Mouse (Mus musculus) right cerebral cortex, postnatal 25 days (tissue): Measurements from ENCODE around the gene Parva.

Source experiments
- DNase-seq: peaks from one replicate; pipeline ENCODE4 v3.0.0; 2022

Gene Parva

DNA sequence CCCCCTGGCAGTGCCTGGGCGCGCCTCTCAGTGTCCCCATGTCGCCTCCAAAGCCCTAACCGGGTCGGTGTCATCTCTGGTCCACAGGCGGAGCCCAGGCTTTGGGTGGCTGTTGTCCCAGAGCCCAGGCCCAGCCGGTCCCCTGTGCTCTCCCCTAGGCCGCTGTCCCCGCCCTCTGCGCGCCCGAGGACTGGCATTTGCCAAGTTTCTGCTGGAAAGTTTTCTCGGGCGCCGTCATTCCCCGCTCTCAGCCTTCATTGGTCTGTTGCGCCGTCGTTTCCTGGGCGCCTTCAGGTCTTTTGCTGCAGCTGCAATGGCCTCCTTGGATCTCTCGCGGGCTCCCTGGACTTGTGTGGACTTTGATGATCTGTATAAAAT lies 842 bp downstream of the Parva start:
- peak; percentile 68 for DNase-seq

DNA sequence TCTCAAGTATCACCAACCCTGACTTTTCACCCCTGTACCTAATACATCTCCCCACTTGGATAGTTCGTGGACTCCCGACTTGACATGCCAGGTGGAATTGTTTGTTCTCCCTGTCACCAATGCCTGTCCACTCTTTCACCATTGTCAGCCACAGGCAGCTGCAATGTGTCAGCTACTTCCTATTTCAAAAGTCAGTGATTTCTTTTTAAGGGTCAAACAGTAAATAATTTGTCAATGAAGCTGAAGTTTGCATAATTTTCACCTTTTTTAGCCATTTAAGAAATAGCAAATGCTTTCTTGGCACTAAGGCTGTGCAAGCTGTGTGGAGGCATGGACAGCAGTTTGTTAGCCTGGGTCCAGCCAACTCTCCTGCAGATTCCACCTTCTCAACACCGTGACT lies 12.5 kb downstream of the Parva start:
- DNase-seq, result no peak

DNA sequence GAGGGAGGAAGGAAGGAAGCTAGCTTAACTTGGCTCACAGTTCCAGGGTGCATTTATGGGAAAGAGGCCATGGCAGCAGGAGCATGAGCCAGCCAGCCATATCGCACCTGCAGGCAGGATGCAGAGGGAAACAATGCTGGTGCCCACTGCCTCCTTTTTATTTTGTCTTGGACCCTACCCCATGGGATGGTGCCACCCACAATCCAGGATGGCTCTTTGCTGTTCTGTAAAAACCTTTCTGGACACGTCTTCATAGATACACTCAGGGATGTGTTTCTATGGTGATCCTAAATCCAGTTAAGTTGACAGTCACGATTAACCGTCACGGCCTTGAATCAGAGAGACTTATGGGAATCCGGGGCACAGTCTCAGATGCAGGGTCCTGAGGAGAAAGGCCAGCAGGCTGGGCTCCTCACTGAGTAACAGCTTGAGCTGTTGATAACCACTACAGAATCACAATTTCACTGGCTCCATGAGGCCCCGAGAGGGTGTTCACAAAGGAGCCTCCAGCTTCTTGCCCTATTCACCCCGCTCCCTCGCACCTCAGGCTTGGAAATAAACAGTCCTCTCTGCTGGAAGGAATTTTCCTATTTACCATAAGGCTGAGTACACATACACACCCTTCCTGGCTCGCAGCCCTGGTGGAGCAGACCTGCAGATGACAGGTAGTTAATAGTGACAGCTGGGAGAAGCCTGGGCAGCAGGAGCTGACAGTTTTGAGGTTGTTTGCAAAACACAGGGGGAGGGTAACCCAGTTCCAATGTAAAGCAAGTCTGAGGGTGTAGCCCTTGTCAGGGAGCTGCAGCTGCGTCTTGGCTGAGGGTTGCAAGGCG lies 17.1 kb downstream of the Parva start:
- DNase-seq, result no peak

DNA sequence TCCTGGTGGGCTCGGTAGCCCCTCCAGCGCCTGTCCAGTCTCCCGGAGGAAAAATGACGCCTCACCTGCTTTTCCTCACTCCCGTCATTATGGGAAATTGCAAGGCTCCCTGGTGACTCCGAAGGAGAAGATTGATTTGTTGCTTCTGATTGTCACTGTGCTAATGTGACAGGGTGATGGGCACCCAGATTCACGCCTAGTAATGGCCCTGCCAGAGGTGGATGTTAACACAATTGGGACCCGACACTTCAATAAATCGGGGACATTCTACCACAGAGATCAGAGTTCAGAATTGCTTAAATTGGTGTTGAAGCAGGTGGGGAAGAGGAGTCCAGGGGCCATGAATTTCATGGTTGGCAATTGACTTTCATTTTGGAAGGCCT lies 17.7 kb downstream of the Parva start:
- DNase-seq, result no peak

DNA sequence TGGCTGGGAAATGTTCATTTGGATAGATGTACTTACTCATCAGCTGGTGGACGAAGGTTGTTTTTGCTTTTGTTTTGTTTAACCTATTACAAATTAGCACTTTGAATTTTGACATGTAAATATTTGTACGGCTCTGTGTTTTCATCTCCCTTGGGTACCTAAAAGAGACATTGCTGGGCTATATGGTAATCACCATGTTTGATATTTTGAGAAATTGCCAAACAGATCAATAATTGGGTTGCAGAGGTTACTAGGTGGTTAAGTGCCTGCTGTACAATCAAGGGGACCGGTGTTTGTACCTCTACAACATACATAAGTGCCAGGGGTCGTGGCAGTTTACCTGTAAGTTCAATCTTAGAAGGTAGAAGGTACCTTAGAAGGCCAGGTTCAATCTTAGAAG lies 19.2 kb downstream of the Parva start:
- DNase-seq, result no peak

DNA sequence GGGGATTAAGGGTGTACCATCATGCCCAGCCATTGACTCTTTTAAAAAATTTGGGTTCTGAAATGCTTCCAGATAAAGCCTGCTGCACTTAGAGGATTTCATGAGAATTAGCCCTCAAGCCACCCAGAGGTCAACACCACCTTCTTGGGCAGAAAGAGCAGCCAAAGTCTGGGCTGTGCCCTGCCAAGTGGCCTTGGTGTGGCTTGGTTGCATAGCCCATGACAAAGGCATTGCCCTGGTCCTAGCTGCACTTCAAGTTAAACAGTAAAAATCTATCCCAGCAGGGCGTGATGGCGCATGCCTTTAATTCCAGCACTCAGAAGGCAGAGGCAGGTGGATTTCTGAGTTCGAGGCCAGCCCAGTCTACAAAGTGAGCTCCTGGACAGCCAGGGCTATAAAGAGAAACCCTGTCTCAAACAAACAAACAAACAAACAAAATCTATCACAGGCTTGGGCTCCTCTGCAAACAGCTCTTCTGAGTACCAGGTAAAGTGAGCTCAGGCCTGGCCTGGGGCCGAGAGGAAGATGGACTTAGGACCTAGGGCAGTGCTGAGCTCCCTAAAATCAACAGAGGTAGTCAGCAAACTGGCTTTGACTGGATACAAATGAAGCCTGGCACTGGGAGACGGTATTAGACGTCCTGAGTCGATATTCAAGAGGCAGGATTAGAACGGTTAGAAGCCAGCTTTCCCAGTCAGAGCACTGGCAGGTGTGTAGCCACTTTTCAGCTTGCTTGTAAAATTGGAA lies 22.8 kb downstream of the Parva start:
- no peak for DNase-seq

DNA sequence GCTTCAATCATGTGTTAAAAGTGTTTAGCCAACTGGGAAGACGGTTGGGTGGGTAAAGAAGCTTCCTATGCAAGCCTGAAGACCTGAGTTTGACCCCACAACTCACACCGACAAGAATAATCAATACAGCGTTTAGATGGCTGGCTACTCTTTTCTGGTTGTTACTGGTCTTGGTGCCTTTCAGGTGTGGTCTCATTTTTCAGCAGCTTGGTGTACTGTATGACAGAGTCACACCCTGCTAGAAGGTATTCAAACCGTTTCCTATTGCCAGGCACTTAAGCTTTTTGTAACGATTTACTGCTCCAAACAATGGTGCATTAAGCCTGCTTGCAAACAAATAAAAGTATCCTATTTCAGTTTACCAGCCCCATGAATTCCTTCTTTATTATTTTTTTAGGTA lies 25.2 kb downstream of the Parva start:
- DNase-seq, result no peak

DNA sequence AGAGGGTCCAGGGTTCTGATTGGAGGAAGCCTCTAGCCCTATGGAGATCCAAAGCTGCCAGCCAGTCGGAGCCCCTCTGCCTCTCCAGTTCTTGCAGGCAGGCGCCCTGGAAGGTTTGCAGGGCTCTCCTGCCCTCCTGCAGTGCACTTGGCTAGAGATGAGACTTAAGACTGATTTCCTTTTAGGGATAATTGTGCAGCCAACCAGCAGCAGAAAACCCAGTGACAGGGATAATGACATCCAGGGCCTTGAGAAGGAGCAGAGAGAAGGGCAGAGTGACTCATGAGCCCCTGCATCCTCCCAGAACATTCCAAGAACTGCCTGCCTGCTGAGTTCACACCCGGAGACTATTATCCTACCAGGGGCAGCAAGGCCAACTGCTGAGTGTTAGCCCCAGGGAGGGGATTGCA lies 26.5 kb downstream of the Parva start:
- no peak for DNase-seq

DNA sequence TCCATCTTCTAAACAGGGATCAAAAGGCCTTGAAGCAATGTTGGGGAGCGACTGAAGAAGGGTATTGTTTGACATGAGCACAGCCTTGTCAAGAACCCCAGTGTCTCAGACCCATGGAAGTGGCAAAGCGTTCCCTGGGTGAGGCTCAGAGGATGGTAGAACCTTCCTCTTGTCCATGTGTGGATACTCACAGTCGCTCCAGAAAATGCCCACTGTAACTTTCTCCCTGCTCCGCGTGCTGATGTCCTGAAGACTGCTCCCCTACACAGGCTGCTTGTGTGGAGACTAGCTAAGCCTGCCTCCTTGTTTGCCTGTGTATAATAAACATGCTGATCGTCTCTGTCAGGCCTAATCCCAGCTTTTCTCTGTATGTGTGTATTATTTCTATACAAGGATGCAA lies 27.1 kb downstream of the Parva start:
- no peak for DNase-seq

DNA sequence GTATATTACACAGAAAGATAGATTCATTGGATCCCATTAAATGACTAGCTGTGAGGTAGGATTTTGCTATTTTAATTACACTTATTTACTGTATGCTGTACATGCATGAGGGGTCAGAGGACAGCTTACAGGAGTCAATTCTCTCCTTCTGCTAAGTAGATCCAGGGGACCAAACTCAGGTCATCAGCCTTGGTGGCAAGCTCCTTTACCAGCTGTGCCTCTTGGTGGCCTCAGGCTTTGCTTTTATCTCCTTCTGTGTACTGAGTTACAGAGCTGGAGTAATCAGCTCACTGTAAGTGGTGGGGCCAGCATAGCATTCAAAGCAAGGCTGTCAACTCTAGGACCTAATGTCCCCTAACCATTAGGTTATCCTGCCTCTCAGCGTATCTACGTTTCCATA lies 27.6 kb downstream of the Parva start:
- DNase-seq, result no peak

DNA sequence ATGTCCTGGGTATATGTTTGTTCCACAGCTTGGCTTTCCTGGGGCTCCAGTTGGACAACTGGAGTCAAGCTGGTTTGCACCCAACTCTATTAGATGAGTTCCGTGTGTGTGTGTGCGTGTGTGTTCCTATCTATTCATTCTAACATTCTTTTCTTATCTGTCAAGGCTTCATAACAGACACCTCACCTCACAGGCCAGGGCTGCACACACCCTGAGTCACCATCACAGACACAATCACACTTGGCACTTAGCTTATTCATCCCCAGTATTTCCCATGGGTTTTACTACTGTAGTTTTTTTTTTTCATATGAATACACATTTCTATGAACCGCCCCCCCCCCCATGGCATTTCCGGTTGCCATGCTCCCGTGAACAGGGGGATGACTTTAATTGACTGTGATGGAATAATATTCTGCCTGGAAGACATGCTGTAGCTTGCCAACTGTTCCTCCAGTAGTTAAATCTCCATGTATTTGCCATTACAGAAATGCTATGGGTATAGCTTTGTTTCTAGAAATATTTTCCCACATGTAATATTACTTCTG lies 28.3 kb downstream of the Parva start:
- no peak for DNase-seq

DNA sequence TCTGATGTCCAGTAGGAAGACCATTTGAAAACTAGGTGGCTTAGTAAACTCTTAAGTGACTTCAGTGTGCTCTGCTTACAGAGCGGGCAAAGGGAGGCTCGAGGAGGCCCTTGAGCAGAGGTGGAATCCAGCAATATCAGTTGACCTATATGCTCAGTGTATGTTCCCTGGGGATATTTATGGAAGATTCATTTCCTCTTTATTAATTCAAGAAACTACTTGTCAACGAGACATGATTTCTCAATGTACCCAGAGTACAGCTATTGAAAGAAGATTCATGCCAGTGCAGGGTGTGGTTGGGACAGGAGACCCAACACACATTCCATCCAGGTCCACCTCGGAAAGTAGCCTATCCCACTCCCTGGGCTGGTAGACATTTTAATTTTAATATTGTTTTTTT lies 30.1 kb downstream of the Parva start:
- no peak for DNase-seq

DNA sequence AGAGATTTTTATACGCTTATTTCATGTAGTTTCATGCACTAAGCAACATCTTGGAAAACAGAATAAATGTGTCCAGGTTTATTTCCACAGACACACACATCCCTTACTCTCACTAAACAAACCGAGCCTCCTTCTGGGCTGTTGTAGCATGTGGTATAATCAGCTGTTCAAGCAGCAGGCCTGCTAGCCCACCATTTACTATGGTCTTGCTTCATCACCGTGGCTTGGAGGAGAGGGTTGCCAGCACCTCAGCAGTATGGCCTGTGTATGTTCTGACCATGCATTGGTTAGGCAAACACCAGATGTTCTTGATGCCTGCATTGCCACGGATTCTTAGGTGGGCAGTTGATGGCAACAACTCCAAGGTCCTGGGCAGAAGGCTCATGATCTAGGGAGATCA lies 30.6 kb downstream of the Parva start:
- no peak for DNase-seq

DNA sequence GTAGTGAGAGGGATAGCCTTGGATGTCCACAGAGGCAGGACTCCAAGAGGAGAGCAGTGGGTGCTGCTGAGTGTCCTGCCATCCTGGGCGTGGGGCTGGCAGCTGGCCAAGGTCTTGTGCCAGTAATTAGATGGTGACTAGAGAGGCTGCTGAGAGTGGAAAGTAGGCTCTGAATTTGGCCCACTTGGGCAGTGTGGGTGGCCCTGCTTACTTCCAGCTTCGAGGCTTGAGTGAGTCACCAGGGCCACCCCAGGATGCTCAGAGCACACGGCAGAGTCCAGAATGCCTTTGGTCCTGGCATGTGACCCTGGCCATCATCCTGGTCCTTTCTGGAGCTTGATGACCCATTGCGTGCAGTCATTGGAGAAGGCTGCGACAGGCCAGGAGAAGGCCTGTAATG lies 31.1 kb downstream of the Parva start:
- DNase-seq, result no peak

DNA sequence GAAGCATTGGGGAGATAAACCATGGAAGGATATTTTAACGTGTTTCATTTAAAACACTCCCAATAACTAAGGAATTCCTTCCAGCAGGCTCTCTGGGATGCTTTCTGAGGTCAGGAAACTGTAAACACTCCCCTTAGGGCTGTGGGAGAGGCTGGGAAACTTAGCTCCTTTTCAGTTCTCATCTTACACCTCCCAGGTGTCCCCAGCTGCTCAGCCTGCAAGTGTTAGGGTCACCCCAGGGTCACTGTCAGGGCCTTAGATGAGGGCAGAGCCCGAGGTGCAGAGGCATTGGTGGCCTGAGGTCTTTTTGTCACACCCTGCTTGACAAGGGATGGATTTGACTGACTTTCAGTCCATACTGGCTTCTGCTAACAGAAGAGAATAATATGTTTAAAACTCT lies 35.8 kb downstream of the Parva start:
- DNase-seq, result no peak

DNA sequence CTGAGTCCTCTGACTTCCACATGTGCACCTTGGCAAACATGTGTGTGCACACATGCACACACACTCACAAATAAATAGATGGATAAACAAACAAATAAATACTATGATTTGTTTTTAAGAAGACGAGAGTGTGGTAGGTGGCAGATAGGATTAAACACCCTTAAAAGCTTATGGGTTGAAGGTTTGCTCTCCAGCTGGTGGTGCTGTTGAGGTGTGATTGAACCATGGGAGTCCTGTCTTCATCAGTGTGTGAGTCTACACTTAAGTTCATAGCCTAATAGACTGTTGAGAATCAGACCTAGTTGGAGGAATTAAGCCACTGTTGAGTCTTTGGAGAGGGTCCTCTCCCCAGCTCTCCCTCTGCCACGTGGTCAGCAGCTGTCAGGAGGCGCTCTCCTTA lies 38.6 kb downstream of the Parva start:
- DNase-seq, result no peak

DNA sequence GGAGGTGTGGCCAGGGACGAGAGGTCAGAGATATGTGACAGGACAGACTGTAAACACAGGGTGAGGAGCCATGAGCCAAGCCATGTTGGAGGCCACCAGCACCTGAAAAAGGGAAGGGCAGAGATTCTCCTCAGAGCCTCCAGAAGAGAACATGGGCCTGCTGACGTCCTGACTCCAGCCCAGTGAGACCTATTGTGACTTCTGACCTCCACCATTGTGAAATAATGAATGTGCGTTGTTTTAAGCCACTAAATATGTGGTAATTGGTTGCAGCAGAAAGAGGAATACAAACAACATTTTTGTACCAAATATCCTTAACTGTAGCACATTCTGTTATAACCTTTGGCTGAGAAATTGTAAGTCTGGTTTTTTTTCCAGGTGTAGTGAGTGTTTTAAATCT lies 39.5 kb downstream of the Parva start:
- DNase-seq, result no peak

DNA sequence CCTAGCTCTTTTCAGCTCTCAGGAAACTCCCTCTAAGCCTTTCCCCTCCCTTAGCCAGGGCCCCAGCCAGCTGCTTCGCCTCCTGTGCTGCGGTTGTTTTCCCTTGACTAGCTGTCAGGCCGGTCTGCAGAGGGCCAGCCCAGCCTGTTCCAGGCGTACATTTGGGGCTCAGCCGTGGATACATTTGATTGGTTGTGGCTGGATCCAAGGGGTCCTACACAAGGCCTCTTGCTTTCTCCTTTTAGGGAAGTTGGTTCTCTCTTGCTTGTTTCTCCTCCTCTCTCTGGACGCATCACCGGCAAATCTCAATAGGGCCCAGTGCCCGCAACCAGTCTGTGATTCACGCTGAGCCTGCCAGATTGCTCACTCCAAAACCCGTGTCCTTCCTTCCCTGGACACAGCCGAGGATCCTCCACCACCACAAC lies 40.4 kb downstream of the Parva start:
- no peak for DNase-seq

DNA sequence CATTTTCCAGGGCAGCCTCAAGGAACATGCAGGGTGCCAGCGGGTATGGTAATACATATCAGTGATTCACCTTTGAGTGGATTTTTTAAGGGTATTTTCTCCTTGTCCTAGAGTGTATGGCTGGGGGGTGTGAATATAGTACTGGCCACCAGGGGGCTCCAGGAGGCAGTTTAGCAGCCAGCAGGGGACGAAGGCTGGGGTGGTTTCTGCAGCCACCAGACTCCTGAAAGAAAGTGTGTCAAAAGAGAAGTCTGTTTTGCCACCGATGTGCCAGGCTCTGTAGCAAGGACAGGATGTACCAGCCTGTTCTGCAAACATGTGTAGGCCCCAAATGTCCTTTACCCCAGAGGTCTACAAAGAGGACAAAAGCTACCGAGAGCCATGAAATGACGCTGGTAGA lies 42.5 kb downstream of the Parva start:
- peak; percentile 70 for DNase-seq

DNA sequence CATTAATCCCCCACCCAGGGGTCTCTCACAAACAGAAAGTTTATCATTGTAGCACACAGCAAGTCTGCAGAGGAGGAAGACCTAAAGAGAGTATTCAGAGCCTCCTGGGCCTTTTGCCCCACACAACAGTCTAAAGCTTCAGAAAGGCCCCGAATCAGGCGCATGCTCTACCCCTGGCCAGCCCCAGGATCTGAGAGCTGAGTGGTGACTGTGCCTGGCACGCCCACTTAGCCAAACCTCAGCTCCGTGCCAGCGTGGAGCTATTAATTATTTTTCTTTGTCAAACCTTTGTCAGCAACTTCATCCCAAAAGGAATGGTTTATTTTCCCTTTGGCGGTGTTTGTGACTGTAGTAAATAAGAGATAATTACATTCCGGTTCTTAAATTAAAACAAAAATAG lies 44.0 kb downstream of the Parva start:
- no peak for DNase-seq

DNA sequence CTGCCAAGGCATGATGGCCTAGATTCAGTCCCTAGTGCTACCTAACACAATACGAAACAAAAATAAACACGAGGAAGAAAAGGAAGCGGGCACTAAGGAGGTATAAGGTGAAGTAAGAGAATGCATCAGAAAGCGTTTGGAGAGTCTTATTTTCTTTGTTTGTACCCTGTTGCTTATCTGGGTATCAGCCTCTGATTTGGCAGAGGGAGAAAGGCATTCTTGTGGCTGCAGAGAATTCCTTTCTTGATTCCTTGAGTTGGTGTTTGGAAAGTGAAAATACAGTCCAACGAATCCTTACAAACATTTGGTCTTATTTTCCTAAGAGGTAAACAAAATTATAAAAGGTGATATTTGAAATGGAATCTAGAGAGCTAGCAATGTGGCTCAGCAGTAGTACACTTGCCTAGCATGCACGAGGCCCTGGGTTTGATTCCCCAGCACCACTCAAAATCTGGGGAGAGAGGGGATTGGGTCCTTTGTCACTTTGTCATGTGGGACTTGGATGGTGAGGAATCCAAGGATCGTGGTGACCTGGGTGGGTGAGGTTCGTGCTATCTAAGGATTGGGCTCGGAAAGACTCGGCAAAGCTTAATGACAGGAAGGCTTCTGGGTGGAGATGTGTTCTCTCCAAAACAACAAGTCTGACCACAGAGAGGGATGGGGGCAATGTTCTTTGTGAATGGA lies 44.9 kb downstream of the Parva start:
- no peak for DNase-seq

DNA sequence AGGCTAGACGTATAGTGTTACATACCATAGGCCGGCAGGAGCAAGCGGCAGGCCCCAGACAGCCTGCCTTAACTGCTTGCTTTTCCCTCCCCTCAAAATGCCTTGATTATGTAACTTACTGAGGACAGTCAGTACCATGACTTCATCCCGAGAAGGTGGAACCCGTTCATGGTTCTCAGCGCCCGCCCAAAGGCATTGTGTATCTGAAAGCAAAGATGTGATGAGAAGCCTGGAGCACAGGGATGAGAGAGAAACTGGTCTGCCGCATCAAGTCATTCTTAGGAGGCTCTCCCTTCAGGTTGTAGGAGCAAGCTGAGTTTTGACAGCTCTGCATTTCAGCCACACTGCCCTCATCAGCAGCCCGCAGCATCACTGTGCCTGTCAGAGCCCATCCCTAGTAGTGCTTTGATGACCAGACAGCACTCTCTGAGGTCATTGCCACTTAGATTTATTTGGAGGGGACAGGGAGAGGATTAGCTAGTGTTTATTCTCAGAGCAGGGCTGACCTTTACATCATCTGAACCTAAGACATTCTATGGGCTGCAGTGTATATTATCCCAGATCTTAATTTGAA lies 45.5 kb downstream of the Parva start:
- no peak for DNase-seq

DNA sequence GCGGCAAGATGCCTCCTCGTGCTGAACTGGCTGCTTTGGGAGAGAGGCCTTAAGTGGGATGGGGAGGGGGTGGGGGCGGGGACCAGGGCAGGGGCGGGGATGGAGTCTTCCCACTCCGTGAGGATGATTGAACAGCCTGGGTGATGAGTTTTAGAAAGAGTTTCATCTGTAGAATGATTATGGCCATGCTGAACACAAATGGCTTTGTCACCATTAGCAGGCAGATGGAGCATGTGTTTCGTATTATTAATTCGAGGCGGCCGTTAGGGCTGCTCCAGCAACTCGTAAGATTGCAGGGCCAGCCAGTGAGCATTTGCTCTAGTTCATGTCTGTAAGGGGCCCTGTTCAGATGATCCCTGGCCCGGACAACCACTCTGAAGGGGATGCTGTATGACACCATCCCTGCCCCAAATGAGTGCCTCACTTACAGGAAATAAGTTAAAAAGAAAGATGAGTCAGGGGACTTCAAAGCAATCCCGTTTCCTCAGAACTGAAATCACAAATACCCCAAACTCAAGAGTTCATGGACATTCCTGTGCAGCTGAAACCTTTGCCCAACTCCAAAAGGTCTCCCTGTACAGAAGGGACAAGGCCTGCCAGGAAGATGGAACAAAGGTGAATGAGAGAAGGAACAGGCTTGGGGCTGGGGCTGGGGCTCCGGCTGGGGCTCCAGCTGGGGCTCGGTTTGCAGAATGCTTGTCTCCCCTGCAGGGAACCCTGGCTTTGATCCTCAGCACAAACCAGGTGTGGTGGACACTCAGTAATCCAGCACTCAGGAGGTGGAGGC lies 46.5 kb downstream of the Parva start:
- DNase-seq, result no peak
